Mouse (Mus musculus) olfactory bulb, adult 2 months (tissue): ENCODE measurements around the gene Nup210l.
A peak's percentile ranks its signal among the peaks of the same experiment; 100 is the strongest.

Source experiments
- CTCF ChIP-seq: fragments of 200-500 bp; IDR thresholded peaks from 2 replicates; pipeline ENCODE4 v1.5.1; 2012; ENCODE audit warnings: low read depth, mild to moderate bottlenecking, low read length, moderate library complexity; ENCODE audit not compliant: insufficient read depth
- POLR2A ChIP-seq: fragments of 200-500 bp; IDR thresholded peaks from 2 replicates; pipeline ENCODE4 v1.6.1; 2012; ENCODE audit warnings: mild to moderate bottlenecking, low read depth, low read length, moderate library complexity; ENCODE audit not compliant: insufficient read depth

GRCm38 (mm10) chr3:90079763-90080497, 24.0 kb upstream of the Nup210l start:
- TF ChIP-seq CTCF (no peak), POLR2A (peak; percentile 71; the same call in 1 of the 2 replicates)
